Mouse (Mus musculus) thymus, adult 2 months (tissue): ENCODE results near the gene Adprm.

ENCODE experiments used
- CTCF ChIP-seq: fragments of 200-500 bp; IDR thresholded peaks from 2 replicates; pipeline ENCODE4 v1.5.1; 2012; ENCODE audit warnings: mild to moderate bottlenecking, control low read depth, low read length, moderate library complexity, borderline replicate concordance; ENCODE audit not compliant: control insufficient read depth, poor library complexity, insufficient read depth; ENCODE audit errors: extremely low read depth
- POLR2A ChIP-seq: fragments of 200-500 bp; IDR thresholded peaks from 2 replicates; pipeline ENCODE4 v1.6.1; 2012; ENCODE audit warnings: mild to moderate bottlenecking, low read length, control low read depth, moderate library complexity; ENCODE audit not compliant: control insufficient read depth, poor library complexity, insufficient read depth; ENCODE audit errors: extremely low read depth

DNA sequence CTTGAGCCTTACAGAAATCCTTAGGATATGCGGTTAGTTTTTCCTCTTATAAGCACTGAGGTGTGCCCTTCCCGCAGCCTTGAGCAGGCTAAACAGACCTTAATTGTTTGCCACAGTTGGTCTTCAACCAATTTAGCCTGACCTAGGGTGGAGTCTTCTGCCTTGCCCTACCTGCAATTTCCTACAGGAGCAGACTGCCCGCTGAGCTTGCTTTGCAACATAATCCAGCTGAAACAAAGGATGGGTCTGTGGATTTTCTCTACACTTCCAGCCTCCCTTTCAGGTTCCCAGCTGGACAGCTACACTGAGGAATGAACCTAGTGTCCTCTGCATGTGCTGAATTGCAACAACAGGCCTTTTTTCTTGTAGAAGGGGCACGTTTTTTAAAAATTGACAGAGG is 40.8 kb downstream of the Adprm start:
- TF ChIP-seq CTCF (no peak), POLR2A (no peak)
